Mouse (Mus musculus): ENCODE measurements around the gene Mavs.

- TF ChIP-seq CTCF (IDR thresholded peaks at IDR 0.05; ENCODE audit: extremely low read depth, insufficient read length, insufficient replicate concordance, low read depth, low read length) = no peak
- TF ChIP-seq POLR2A (IDR thresholded peaks at IDR 0.05; ENCODE audit: low read depth, low read length) = no peak
Observed at GRCm38 (mm10) chr2:131261481-131262212, 27.8 kb downstream of the Mavs start.
